Mouse (Mus musculus) liver, embryonic 14.5 days (tissue): Measurements from ENCODE around the gene AI182371. TPM values are rescaled to one million over a fixed set of nuclear protein-coding genes. Genes with fewer than 3 reads are reported as not detected.
A peak's percentile ranks its signal among the peaks of the same experiment; 100 is the strongest.

Experiments
- ATAC-seq: fragments of 200-750 bp; cut with Nextera tagmentation; 2 replicates; pipeline ENCODE4 v1.8.0; 2017; ENCODE audit warnings: moderate number of reproducible peaks, mild to moderate bottlenecking, moderate library complexity; ENCODE audit not compliant: insufficient read depth
- DNase-seq, 3 experiments: peaks; one replicate each; pipeline ENCODE4 v3.0.0-alpha.2; 2012 to 2013; ENCODE audit warnings: low read depth in 3 of 3, low spot score in 3 of 3
- H3K27ac ChIP-seq: fragments of 300-500 bp; sonication (generic); 2 replicates; pipeline ENCODE4 v1.5.1; 2014; ENCODE audit warnings: moderate library complexity, mild to moderate bottlenecking, control low read depth, inconsistent platforms
- H3K27me3 ChIP-seq: fragments of 300-500 bp; sonication (generic); 2 replicates; pipeline ENCODE4 v1.6.1; 2014; ENCODE audit warnings: mild to moderate bottlenecking, low read length, moderate library complexity; ENCODE audit not compliant: control insufficient read depth, insufficient read depth
- H3K36me3 ChIP-seq: fragments of 300-500 bp; sonication (generic); replicated peaks from 2 replicates; pipeline ENCODE4 v1.6.1; 2014; ENCODE audit warnings: low read depth; ENCODE audit not compliant: control insufficient read depth, insufficient read depth
- H3K4me1 ChIP-seq, 2 experiments: fragments of 200-500 bp in 1 of 2; fragments of 300-500 bp in 1 of 2; sonication (generic) in 1 of 2; replicated peaks; 2 replicates each; pipeline ENCODE4 v1.6.1; 2012 to 2014; ENCODE audit warnings: antibody characterized with exemption in 1 of 2, inconsistent platforms in 1 of 2, low read length in 1 of 2; ENCODE audit not compliant: control insufficient read depth in 2 of 2, insufficient read depth in 2 of 2
- H3K4me2 ChIP-seq: fragments of 300-500 bp; sonication (generic); 2 replicates; pipeline ENCODE4 v1.6.1; 2014; ENCODE audit warnings: low read depth, mild to moderate bottlenecking, control low read depth, moderate library complexity
- H3K4me3 ChIP-seq, 2 experiments: fragments of 200-500 bp in 1 of 2; fragments of 300-500 bp in 1 of 2; sonication (generic) in 1 of 2; 2 replicates each; pipeline ENCODE4 v1.5.1; 2012 to 2014; ENCODE audit warnings: low read depth in 2 of 2, low read length in 2 of 2, mild to moderate bottlenecking in 2 of 2, control low read depth in 1 of 2, inconsistent platforms in 1 of 2, moderate library complexity in 1 of 2; ENCODE audit not compliant: insufficient read depth in 1 of 2
- H3K9ac ChIP-seq: fragments of 300-500 bp; sonication (generic); replicated peaks from 2 replicates; pipeline ENCODE4 v1.6.1; 2014; ENCODE audit warnings: mild to moderate bottlenecking, control low read depth, moderate library complexity
- H3K9me3 ChIP-seq: fragments of 300-500 bp; sonication (generic); 2 replicates; pipeline ENCODE4 v1.6.1; 2016; ENCODE audit warnings: low read length, mixed read lengths; ENCODE audit not compliant: control insufficient read depth
- CTCF ChIP-seq: IDR thresholded peaks from 2 replicates; pipeline ENCODE4 v1.5.1; 2016; ENCODE audit warnings: antibody characterized with exemption, low read depth, control low read depth
- EP300 ChIP-seq: IDR thresholded peaks from 2 replicates; pipeline ENCODE4 v1.6.1; 2016; ENCODE audit warnings: antibody characterized with exemption, low read depth
- WGBS: fragments of 180-500 bp; shearing (Covaris S2); extraction: QIAGEN DNeasy Blood & Tissue Kit; methylation state at CpG from one replicate; pipeline ENCODE4 v1.1.7; 2014; ENCODE audit not compliant: insufficient replicate concordance; 5-methylcytosine and 5-hydroxymethylcytosine counted together
- polyA plus RNA-seq, 2 experiments: library from polyadenylated mRNA; depleted of rRNA in 1 of 2; stranded (reverse) in 1 of 2; unstranded in 1 of 2; fragments of >200 nt; fragmentation: Nextera tagmentation in 1 of 2; extraction: Ambion mirVana in 1 of 2; gene quantifications; 2 replicates each; pipeline versions ENCODE4 v1.2.1 to v1.2.3; 2012 to 2014

Gene AI182371
- polyA plus RNA-seq, 2 experiments, result 7.5 to 16.5 TPM

GRCm38 (mm10) chr2:35066525-35067082 lies 34.7 kb downstream of the AI182371 start:
- 67% methylated on average over 13 of the region's 13 CpGs for WGBS
- ATAC-seq (no peak), DNase-seq (no peak)
- H3K36me3 ChIP-seq, result no peaks in the 10 kb centered on the region
- no peak for TF ChIP-seq CTCF
- TF ChIP-seq EP300, result no peak
- H3K4me2 ChIP-seq, result no peak overlapping the region
- no peaks in the 10 kb centered on the region for H3K9me3 ChIP-seq
- H3K27ac ChIP-seq, result no peak overlapping the region
- H3K4me1 ChIP-seq, result peaks cover 0 to 7% of the 10 kb centered on the region in 2 experiments; a peak in 2 of 4 replicates
- H3K9ac ChIP-seq, result no peak overlapping the region
- no peak overlapping the region for H3K4me3 ChIP-seq
- H3K27me3 ChIP-seq, result no peaks in the 10 kb centered on the region

DNA sequence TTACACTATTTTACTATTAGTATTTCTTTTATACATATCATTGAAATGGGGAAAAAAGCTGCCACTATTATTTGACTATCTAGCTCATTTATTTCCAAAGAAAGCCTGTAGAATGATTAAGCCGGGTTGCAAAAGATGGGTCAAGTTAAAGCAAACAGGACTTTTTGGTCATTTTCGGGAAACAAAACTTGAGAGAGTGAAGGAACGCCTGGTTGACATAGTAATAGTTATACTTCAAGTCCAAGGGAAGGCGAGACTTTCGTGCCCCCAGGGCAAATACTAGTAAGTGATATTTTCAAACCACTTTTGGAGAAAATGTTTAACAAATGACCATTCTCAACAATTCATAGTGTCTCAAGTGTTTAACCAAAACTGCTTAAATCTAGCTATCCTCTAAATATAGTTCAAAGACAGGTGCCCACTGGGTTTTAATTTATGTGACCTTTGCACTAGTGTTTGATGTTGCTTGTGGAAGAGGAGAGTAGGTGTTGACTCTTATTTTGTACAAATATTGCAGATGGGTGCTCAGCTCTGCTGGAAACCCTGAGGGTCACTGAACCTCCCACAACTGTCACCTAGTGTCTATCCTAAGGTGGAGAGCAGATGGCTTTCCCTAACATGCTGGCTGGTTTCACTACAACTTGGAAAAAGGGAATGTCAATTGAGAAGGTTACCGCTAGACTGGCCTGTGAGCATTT lies 37.9 kb downstream of the AI182371 start:
- ATAC-seq, result no peak
- Histone ChIP-seq H3K9me3 (no peaks in the 10 kb centered on the region), H3K4me2 (no peak overlapping the region; the same call in 1 of the 2 replicates), H3K27ac (no peak overlapping the region), H3K9ac (no peak overlapping the region), H3K4me1 (peaks cover 0 to 3% of the 10 kb centered on the region in 2 experiments; a peak in 1 of 4 replicates), H3K27me3 (no peaks in the 10 kb centered on the region), H3K4me3 (no peak overlapping the region), H3K36me3 (no peaks in the 10 kb centered on the region)
- no peak for TF ChIP-seq CTCF
- no peak for TF ChIP-seq EP300
- 52% methylated on average over 6 of the region's 6 CpGs for WGBS
- DNase-seq, result no peak

DNA sequence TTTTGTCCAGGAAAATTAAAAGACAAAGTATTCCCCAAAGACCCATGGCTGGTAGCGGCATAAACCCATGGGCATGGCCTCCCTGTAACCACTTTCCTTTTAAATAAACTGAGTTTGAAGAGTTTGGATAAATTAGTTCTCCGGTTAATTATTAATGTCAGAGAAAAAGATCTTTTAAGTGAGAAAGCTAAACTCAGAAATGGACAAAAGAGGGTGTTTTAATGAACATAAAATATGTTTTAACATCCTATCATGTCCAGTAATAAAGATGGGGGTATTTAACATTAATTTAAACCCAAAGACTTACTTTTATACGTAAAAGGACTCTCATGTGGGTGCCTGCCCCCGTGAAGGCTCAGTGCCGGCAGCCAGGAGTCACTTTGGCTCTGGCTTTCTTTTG lies 40.0 kb downstream of the AI182371 start, which contains the start of gene Hc:
Gene Hc (minus strand): TSS at position 101 of the 400 bp plus-strand sequence.
- WGBS, result 49% methylated on average over 5 of the region's 5 CpGs

GRCm38 (mm10) chr2:35060897-35061296 lies 40.4 kb downstream of the AI182371 start:
- peak overlapping the region; percentile 2; the same call in 1 of the 2 replicates for H3K4me2 ChIP-seq
- no peak for ATAC-seq

More for the DNA sequence above, 40.0 kb downstream of the AI182371 start, which contains the start of gene Hc:
- Histone ChIP-seq H3K4me2 (peak within 1 kb of the TSS; percentile 38), H3K4me1 (peaks cover 0 to 3% of the 10 kb centered on the region in 2 experiments; a peak in 1 of 4 replicates), H3K36me3 (no peaks in the 10 kb centered on the region), H3K9me3 (no peaks in the 10 kb centered on the region), H3K27ac (no peak within 1 kb of the TSS), H3K27me3 (no peaks in the 10 kb centered on the region), H3K4me3 (peak within 1 kb of the TSS; percentile 27 to 42), H3K9ac (no peak within 1 kb of the TSS)
- TF ChIP-seq EP300 (no peak), CTCF (no peak)
- ATAC-seq (no peak), DNase-seq (no peak)

DNA sequence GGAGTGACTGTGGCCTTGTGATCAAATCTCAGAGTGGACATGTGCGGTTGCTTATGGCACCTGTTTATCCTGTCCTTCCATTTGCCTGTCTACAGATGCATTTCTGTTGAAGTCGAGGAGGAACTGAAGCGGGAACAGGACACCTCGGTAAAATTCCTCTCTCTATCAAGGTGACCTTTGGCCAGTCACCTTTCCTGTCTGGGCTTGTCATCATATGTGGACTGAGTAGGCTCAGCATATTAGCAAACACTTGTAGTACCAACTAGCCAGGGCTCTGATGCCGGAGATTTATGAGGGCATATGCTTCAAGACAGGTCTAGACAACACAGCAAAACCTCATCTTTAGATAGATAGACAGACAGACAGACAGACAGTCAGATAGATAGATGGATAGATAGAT lies 41.1 kb downstream of the AI182371 start:
- ATAC-seq (no peak), DNase-seq (no peak)
- H3K36me3 ChIP-seq, result no peaks in the 10 kb centered on the region
- H3K9me3 ChIP-seq, result no peaks in the 10 kb centered on the region
- no peaks in the 10 kb centered on the region for H3K27me3 ChIP-seq
- H3K4me3 ChIP-seq, result peak overlapping the region; percentile 27 to 42; a peak in 3 of 4 replicates
- H3K4me1 ChIP-seq, result peaks cover 0 to 3% of the 10 kb centered on the region in 2 experiments; a peak in 1 of 4 replicates
- 54% methylated on average over 5 of the region's 5 CpGs for WGBS
- TF ChIP-seq EP300, result no peak
- no peak for TF ChIP-seq CTCF
- peak overlapping the region; percentile 38 for H3K4me2 ChIP-seq
- H3K9ac ChIP-seq, result no peak overlapping the region
- H3K27ac ChIP-seq, result no peak overlapping the region

More at GRCm38 (mm10) chr2:35060897-35061296, 40.4 kb downstream of the AI182371 start:
- no peaks in the 10 kb centered on the region for H3K9me3 ChIP-seq
- peak overlapping the region; percentile 23 to 34 for H3K4me3 ChIP-seq
- no peaks in the 10 kb centered on the region for H3K36me3 ChIP-seq
- H3K9ac ChIP-seq, result no peak overlapping the region
- no peaks in the 10 kb centered on the region for H3K27me3 ChIP-seq
- no peak for DNase-seq
- peaks cover 0 to 3% of the 10 kb centered on the region in 2 experiments; a peak in 1 of 4 replicates for H3K4me1 ChIP-seq
- 38% methylated on average over 6 of the region's 6 CpGs for WGBS
- H3K27ac ChIP-seq, result no peak overlapping the region
- no peak for TF ChIP-seq EP300
